Mouse (Mus musculus) urinary bladder, postnatal 4 days (tissue): ENCODE measurements around the gene Slc2a2.
A peak's percentile ranks its signal among the peaks of the same experiment; 100 is the strongest.
"Not testable (repeated sequence)": the region's sequence is repeated elsewhere in the genome, so short reads cannot be mapped to it uniquely, and the experiment has no call there.

ENCODE experiments used
- DNase-seq, 2 experiments: peaks; one replicate each; pipeline ENCODE4 v3.0.0; 2021 to 2022; ENCODE audit warnings: low spot score in 2 of 2

The Slc2a2 gene

GRCm38 (mm10) chr3:28734712-28735111 lies 37.0 kb downstream of the Slc2a2 start:
- no peak for DNase-seq

GRCm38 (mm10) chr3:28736981-28737380 lies 39.3 kb downstream of the Slc2a2 start:
- no peak for DNase-seq

DNA sequence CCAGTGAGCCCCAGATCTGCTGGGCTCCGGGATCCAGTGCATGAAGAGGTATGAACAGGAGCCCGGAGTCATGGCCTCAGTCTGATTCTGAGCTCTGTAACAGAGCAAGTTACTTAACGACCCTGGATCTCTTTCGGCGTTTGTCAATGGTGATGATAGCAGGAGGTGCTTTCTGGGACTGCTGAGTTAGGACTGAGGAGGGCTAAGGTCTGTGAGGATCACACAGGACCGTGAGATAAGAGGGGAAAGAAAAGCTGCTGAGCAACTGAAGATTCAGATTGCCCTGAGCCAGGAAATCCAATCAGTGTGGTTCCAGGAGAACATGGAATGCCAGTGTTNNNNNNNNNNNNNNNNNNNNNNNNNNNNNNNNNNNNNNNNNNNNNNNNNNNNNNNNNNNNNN lies 42.6 kb downstream of the Slc2a2 start:
- no peak for DNase-seq

DNA sequence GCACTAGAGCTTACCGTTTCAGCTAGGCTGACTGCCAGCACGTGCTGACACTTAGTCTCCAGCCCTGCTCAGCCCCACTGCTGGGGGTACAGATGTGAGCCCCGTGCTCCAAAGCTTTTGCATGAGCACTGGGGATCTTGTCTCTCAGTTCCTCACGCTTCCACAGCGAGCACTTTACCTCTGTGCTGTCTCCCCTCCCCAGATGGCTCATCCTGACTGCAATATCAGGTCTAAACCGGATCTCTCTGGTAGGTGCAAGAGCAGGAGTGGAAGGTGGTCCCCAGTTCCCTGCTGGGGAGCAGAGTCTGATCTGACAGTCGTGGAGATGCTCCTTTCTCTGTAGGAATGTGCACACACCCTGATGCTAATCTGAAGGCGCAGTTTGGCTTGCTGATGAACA lies 45.5 kb downstream of the Slc2a2 start:
- no peak for DNase-seq

GRCm38 (mm10) chr3:28745835-28746483 lies 48.3 kb downstream of the Slc2a2 start:
- peak; percentile 47 to 73 for DNase-seq

DNA sequence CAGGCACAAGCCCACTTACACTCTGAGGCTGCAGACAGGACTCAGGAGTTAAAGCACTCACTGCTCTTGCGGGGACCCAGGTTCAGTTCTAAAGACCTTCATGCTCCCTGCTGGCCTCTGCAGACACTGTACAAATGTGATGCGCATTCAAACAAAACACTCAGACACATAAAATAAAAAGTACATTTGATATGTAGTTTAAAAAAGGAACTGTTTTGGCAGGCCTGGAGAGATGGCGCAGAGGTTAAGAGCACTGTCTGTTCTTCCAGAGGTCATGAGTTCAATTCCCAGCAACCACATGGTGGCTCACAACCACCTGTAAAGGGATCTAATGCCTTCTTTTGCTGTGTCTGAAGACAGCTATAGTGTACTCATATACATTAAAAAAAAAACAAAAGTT lies 50.4 kb downstream of the Slc2a2 start:
- DNase-seq: no peak

GRCm38 (mm10) chr3:28748956-28749355 lies 51.3 kb downstream of the Slc2a2 start:
- DNase-seq: no peak

DNA sequence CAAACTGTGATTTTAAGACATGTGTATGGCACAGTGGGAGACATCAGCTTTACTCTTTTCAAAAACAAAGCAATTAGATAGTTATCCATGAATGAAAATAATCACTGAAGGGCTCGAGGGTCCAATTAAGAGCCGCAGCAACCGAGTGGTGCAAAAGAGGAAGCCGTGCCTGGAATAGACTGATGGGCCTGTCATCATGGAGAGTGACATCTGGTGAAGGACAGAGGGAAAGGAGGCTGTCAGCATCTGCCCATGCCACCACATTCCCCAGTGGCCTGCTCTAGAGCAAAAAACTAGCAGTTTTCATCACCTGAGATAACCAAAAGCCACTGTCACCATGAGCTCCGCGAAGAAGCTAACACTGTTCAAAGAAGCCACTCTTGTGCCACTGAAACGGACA lies 57.8 kb downstream of the Slc2a2 start:
- DNase-seq: no peak

GRCm38 (mm10) chr3:28761225-28761789 lies 63.6 kb downstream of the Slc2a2 start:
- DNase-seq: no peak

DNA sequence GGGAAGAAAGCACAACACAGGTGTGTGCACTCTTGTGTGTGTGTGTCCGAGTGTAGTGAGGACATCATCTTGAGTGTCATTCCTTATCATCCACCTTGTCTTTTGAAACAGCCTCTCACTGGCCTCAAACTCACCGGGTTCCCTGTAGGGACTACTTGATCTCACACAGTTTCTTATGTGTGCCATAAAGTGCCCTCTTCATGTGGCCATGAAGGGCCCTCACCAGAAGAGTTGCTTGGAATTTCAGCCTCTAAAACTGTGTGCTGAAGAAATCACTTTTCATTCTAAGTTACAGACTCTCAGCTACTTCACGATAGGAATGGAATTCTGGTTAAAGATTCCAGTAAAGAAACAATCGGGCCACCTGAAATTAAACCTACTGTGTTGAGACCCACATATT lies 69.2 kb downstream of the Slc2a2 start:
- no peak for DNase-seq

GRCm38 (mm10) chr3:28768222-28768621 lies 70.5 kb downstream of the Slc2a2 start:
- DNase-seq: no peak

DNA sequence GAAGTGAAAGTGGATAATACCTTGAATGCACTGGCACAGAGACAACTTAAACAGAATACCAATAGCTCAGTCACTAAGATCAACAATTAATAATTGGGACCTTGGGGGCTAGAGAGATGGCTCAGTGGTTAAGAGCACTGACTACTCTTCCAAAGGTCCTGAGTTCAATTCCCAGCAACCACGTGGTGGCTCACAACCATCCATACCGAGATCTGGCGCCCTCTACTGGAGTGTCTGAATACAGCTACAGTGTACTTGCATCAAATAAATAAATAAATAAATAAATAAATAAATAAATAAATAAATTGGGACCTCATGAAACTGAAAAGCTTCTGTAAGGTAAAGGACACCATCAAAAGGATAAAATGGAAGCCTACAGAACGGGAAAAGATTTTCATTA lies 75.2 kb downstream of the Slc2a2 start:
- not testable (repeated sequence) for DNase-seq

DNA sequence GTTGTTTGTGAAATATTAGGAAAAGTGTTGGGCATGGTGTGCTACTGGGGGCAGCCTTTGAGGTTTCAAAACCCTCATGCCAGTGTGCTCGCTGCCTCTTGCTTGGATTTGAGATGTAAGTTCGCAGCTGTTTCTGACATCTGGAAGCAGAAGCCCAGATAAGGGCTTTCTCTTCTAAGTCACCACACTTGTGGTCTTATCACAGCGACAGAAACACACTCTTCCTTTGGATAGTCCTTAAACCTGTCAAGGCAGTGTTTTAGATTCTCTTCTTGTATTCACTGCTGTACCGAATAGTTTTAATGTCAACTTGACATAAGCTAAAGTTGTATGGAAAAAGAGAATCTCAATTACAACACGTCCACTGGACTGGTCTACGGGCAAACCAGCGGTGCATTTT lies 77.7 kb downstream of the Slc2a2 start:
- no peak for DNase-seq

DNA sequence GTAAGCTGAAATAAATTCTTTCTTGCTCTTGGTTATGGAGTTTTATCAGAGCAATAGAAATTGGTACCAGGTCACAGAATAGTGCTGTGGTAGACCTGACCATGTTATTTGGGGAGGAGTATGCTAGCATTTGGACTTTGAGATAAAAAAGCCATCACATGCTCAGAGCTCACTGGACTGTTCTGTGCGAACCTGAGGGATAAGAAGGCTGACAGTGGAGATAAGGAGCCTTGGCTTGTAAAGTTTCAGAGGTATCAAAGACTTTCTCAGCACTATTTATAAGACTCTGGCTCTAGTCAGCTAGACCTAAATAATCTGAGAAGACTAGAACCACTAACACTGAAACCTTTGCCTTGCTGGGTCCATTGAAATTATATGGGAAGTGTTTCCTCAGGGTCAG lies 78.3 kb downstream of the Slc2a2 start:
- no peak for DNase-seq

GRCm38 (mm10) chr3:28776491-28776890 lies 78.8 kb downstream of the Slc2a2 start:
- no peak for DNase-seq

DNA sequence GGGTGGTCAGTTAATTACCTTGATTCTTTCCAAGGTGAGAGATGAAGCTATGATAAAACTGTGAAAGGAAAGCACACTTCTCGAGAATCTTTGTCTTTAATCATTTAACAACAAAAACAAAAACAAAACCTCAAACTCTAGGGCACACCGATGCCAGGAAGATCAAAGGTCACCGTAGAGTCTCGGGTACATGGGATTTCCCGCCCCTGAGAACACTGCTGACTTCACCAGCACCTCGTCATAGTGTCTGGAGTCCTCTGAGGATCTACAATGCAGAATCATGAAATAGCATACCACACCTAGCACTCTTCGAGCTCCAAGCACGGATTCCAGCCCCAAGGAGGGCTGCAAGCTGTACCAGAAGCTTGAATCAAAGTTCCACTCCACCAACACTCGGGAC lies 82.8 kb downstream of the Slc2a2 start:
- no peak for DNase-seq
